Mouse (Mus musculus): ENCODE data around the gene Gxylt2. TPM values are rescaled to one million over a fixed set of nuclear protein-coding genes. Genes with fewer than 3 reads are reported as not detected.

The Gxylt2 gene
- polyA plus RNA-seq (2012; ENCODE audit: low replicate concordance), result not detected in 2 replicates

GRCm38 (mm10) chr6:100704574-100705365, at the start of gene Gxylt2:
Gene Gxylt2, plus strand, starts transcription at chr6:100704734.

DNA sequence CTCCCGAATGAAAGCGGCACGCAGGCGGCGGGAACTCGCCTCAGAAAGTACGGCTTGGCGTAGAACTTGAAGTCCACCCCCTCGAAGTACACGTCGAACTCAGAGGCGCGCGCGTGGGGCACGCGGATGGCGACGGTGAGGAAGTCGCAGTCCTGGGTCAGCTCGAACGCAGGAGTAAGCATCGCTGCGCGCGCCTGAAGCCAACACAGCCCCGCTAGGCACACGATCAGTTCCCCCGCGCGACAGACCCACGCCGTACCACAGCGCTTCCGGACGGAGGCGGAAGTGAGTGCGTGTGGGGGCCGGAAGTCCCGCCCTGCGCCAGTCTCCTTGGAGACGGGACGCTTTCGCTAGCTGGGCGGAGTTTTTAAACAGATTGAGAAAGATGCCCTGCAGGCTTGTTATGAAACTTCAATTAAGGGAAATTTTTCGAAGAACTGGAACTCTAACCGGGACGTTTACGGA, 33.6 kb upstream of the Gxylt2 start, which contains the start of gene Shq1:
Gene Shq1 (minus strand): TSS at position 278 of the 465 bp plus-strand sequence.

DNA sequence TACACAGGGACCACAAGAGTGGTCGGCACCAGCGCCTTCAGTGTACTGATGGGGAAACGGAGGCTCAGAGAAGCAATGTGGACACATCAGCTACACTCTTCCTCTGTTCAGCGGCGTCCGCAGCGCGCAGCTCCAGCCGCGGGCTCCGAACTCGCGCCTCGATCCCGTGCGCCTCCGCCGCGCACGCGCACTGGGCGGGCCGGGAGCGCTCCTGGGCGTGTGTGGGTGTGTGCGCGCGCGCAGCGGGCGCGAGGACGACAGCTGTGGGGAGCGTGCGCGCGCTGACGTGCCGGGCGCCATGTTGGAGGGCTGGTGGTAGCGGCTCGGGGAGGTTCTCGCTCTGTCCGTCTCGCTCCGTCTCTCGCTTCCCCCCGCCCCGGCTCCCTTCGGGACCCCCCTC, 128.8 kb downstream of the Gxylt2 start, which contains the start of gene Ppp4r2:
Gene Ppp4r2 (plus strand): TSS at position 268 of the 400 bp plus-strand sequence.

Other genes starting within 250 kb of the Gxylt2 start
- 11.5 and 25.1 TPM in 2 replicates for gene Shq1, start 33.6 kb upstream of the Gxylt2 start, polyA plus RNA-seq (2012; ENCODE audit: low replicate concordance)
- gene Ppp4r2, start 128.9 kb downstream of the Gxylt2 start, polyA plus RNA-seq (2012; ENCODE audit: low replicate concordance), result 3.3 and 40.7 TPM in 2 replicates

Measured in leukemia stem cell, adult 10-12 weeks (primary cell).